Mouse (Mus musculus) kidney, adult 9 months (tissue): ENCODE measurements around the gene Cacnb1.

Experiments used
- DNase-seq: peaks from one replicate; pipeline ENCODE4 v3.0.0; 2022

The Cacnb1 gene

GRCm38 (mm10) chr11:98037871-98038270, 15.0 kb upstream of the Cacnb1 start:
- no peak for DNase-seq

GRCm38 (mm10) chr11:98035977-98036377, 13.1 kb upstream of the Cacnb1 start:
- DNase-seq: no peak

GRCm38 (mm10) chr11:98034840-98035239, 12.0 kb upstream of the Cacnb1 start:
- DNase-seq: no peak

- no peak for DNase-seq
These were observed 11.2 kb upstream of the Cacnb1 start for GRCm38 (mm10) chr11:98034061-98034460.

- peak; percentile 76 for DNase-seq
These were observed 8.6 kb upstream of the Cacnb1 start for GRCm38 (mm10) chr11:98031443-98031770.

- no peak for DNase-seq
These were observed 8.0 kb upstream of the Cacnb1 start for GRCm38 (mm10) chr11:98030701-98031442.

- no peak for DNase-seq
These were observed 5.0 kb upstream of the Cacnb1 start for GRCm38 (mm10) chr11:98027785-98028184.

GRCm38 (mm10) chr11:98027297-98027688, 4.5 kb upstream of the Cacnb1 start:
- DNase-seq: no peak

- peak; percentile 94 for DNase-seq
These were observed 3.9 kb upstream of the Cacnb1 start, which contains the start of gene Rpl19 for GRCm38 (mm10) chr11:98026570-98027296. Rpl19 (plus strand) TSS chr11:98026710.

- DNase-seq: no peak
These were observed 3.4 kb upstream of the Cacnb1 start for GRCm38 (mm10) chr11:98026248-98026569.

GRCm38 (mm10) chr11:98024516-98024915, 1.7 kb upstream of the Cacnb1 start:
- DNase-seq: no peak

- no peak for DNase-seq
These were observed 630 bp downstream of the Cacnb1 start for GRCm38 (mm10) chr11:98022253-98022554.

GRCm38 (mm10) chr11:98021565-98022252, 1.1 kb downstream of the Cacnb1 start:
- DNase-seq: no peak

GRCm38 (mm10) chr11:98021118-98021517, 1.7 kb downstream of the Cacnb1 start:
- DNase-seq: no peak

- DNase-seq: no peak
These were observed 2.1 kb downstream of the Cacnb1 start for GRCm38 (mm10) chr11:98020710-98021109.

- no peak for DNase-seq
These were observed 2.8 kb downstream of the Cacnb1 start for GRCm38 (mm10) chr11:98019883-98020610.

GRCm38 (mm10) chr11:98018858-98019641, 3.8 kb downstream of the Cacnb1 start:
- no peak for DNase-seq

- no peak for DNase-seq
These were observed 4.6 kb downstream of the Cacnb1 start for GRCm38 (mm10) chr11:98018222-98018621.

GRCm38 (mm10) chr11:98016824-98017223, 6.0 kb downstream of the Cacnb1 start:
- DNase-seq: no peak

- DNase-seq: no peak
These were observed 6.7 kb downstream of the Cacnb1 start for GRCm38 (mm10) chr11:98016177-98016576.

- DNase-seq: no peak
These were observed 10.0 kb downstream of the Cacnb1 start for GRCm38 (mm10) chr11:98012831-98013230.

- DNase-seq: no peak
These were observed 11.1 kb downstream of the Cacnb1 start for GRCm38 (mm10) chr11:98011716-98012115.

GRCm38 (mm10) chr11:98008087-98008486, 14.7 kb downstream of the Cacnb1 start:
- no peak for DNase-seq
